9 mouse cellular contexts compared by ENCODE assay signal in genomic region chr11:117655292-117656076, GRCm38 (mm10). TPM values are rescaled to one million over a fixed set of nuclear protein-coding genes. Genes with fewer than 3 reads are reported as not detected.
DNase-seq lines count a peak whose midpoint lies in the region; ATAC-seq lines count a peak whose summit lies in the region.
"Had no signal": no experiment of that assay in that cellular context is flagged by ENCODE, and none has a peak within 500 bp of the region (broad histone marks: within the 10 kb centered on the region; RNA-seq: fewer than 3 reads in every experiment).

No protein-coding gene starts in this region.

- no peaks in the 10 kb centered on the region for H3K27me3 ChIP-seq in limb, embryonic 11.5 days (ENCODE audit: control insufficient read depth, insufficient read depth, low read length)
- no peaks in the 10 kb centered on the region for H3K27me3 ChIP-seq in midbrain, embryonic 14.5 days (ENCODE audit: control insufficient read depth, insufficient read depth, low read length)
- H3K27me3 ChIP-seq: Patski had no signal

- H3K9me3 ChIP-seq in limb, embryonic 11.5 days (ENCODE audit: control insufficient read depth, low read length), result no peaks in the 10 kb centered on the region
- H3K9me3 ChIP-seq in midbrain, embryonic 14.5 days (ENCODE audit: control insufficient read depth, low read length), result no peaks in the 10 kb centered on the region

- H3K36me3 ChIP-seq in limb, embryonic 11.5 days (ENCODE audit: control insufficient read depth, insufficient read depth, low read length), result no peaks in the 10 kb centered on the region
- no peaks in the 10 kb centered on the region for H3K36me3 ChIP-seq in midbrain, embryonic 14.5 days (ENCODE audit: control insufficient read depth, insufficient read depth, low read length)

- H3K9ac ChIP-seq in limb, embryonic 11.5 days (ENCODE audit: low read length), result peak overlapping the region; percentile 95
- peak overlapping the region; percentile 99 for H3K9ac ChIP-seq in midbrain, embryonic 14.5 days (replicated peaks; ENCODE audit: low read length)

- peak overlapping the region; percentile 91 for H3K27ac ChIP-seq in limb, embryonic 11.5 days (replicated peaks; ENCODE audit: low read depth, low read length)
- H3K27ac ChIP-seq in midbrain, embryonic 14.5 days (replicated peaks; ENCODE audit: low read depth, low read length), result peak overlapping the region; percentile 99

- H3K4me3 ChIP-seq in limb, embryonic 11.5 days (ENCODE audit: low read depth, low read length), result peak overlapping the region; percentile 81
- peak overlapping the region; percentile 84 for H3K4me3 ChIP-seq in midbrain, embryonic 14.5 days (replicated peaks; ENCODE audit: low read depth, low read length)

- DNase-seq in layer of hippocampus, adult 11-12 months (ENCODE audit: low spot score), result peak; percentile 68
- DNase-seq in layer of hippocampus, adult 9-10 months (ENCODE audit: low spot score), result no peak
- peak; percentile 70 for DNase-seq in embryo, embryonic 9.5 days (ENCODE audit: extremely low spot score)
- DNase-seq in gastrocnemius, postnatal 4 days (ENCODE audit: low spot score in 2 of 2), result peak; percentile 34 to 67
- peak; percentile 35 for DNase-seq in kidney, adult 11 months
- DNase-seq in limb, embryonic 11.5 days (ENCODE audit: low spot score), result peak; percentile 77
- peak; percentile 81 for DNase-seq in midbrain, embryonic 14.5 days
- peak; percentile 41 to 45 for DNase-seq in spleen, postnatal 36 days (ENCODE audit: low spot score in 2 of 2)

- ATAC-seq in limb, embryonic 11.5 days (ENCODE audit: insufficient number of reproducible peaks, low FRiP score, low TSS enrichment, low read depth), result no peak
- ATAC-seq in midbrain, embryonic 14.5 days (ENCODE audit: low FRiP score, low TSS enrichment), result peak; percentile 3; the same call in 1 of the 2 replicates

- WGBS in limb, embryonic 11.5 days, result under 1% methylated on average over 73 of the region's 80 CpGs
- under 1% methylated on average over 79 of the region's 80 CpGs for WGBS in midbrain, embryonic 14.5 days

- peak overlapping the region; percentile 58 for H3K4me2 ChIP-seq in limb, embryonic 11.5 days (ENCODE audit: low read depth, severe bottlenecking)
- H3K4me2 ChIP-seq in midbrain, embryonic 14.5 days (ENCODE audit: low read length), result peak overlapping the region; percentile 83

- H3K4me1 ChIP-seq in limb, embryonic 11.5 days (ENCODE audit: control insufficient read depth, insufficient read depth, low read length), result no peaks in the 10 kb centered on the region
- H3K4me1 ChIP-seq in midbrain, embryonic 14.5 days (ENCODE audit: control insufficient read depth, insufficient read depth, low read length), result peaks cover 40% of the 10 kb centered on the region

RNA-seq across cellular contexts. Expression of gene Tnrc6c, which starts 1.4 kb away (rescaled TPM):
- 10 to 100 TPM; 33.0 to 34.2 TPM for total RNA-seq in gastrocnemius, postnatal 4 days (2021)
- 16.1 and 16.5 TPM in 2 replicates for polyA plus RNA-seq in limb, embryonic 11.5 days (2014; fragmentation: Nextera tagmentation; extraction: Ambion mirVana)
- polyA plus RNA-seq in midbrain, embryonic 14.5 days (2014; fragmentation: Nextera tagmentation; extraction: Ambion mirVana), result 34.0 and 35.1 TPM in 2 replicates
